Mouse (Mus musculus) right cerebral cortex, adult 2 months (tissue): ENCODE measurements around the gene Atoh8.

Experiments used
- DNase-seq, 2 experiments: peaks; one replicate each; pipeline ENCODE4 v3.0.0; 2021 to 2022; ENCODE audit warnings: low spot score in 2 of 2

The Atoh8 gene

GRCm38 (mm10) chr6:72158966-72159764 lies 76.2 kb downstream of the Atoh8 start:
- DNase-seq, result no peak
